Mouse (Mus musculus): ENCODE results near the gene Rimbp2.

- no peak for TF ChIP-seq POLR2A (IDR thresholded peaks at IDR 0.05; ENCODE audit: extremely low read depth, insufficient read depth, low read length)
- no peak for TF ChIP-seq CTCF (IDR thresholded peaks at IDR 0.05; ENCODE audit: low read depth, low read length)
Observed at GRCm38 (mm10) chr5:128811431-128811830, 141.9 kb downstream of the Rimbp2 start.

Data from liver, adult 2 months (tissue).